9 mouse cellular contexts compared by ENCODE assay signal in genomic region chr1:39651241-39651548, GRCm38 (mm10). TPM values are rescaled to one million over a fixed set of nuclear protein-coding genes. Genes with fewer than 3 reads are reported as not detected.
DNase-seq lines count a peak whose midpoint lies in the region; ATAC-seq and TF ChIP-seq lines count a peak whose summit lies in the region.
"Had no signal": no experiment of that assay in that cellular context is flagged by ENCODE, and none has a peak within 500 bp of the region (broad histone marks: within the 10 kb centered on the region; RNA-seq: fewer than 3 reads in every experiment).

Gene Creg2, minus strand, starts transcription at chr1:39651474.

- peak within 1 kb of the TSS; percentile 100 for H3K4me2 ChIP-seq in heart, embryonic 13.5 days
- H3K4me2 ChIP-seq in hindbrain, embryonic 11.5 days (replicated peaks; ENCODE audit: low read depth, low read length) = peak within 1 kb of the TSS; percentile 98
- H3K4me2 ChIP-seq in limb, embryonic 14.5 days (replicated peaks; ENCODE audit: low read depth, low read length, severe bottlenecking) = peak within 1 kb of the TSS; percentile 99

- peaks cover 65% of the 10 kb centered on the region for H3K27me3 ChIP-seq in heart, embryonic 13.5 days (replicated peaks)
- no peaks in the 10 kb centered on the region for H3K27me3 ChIP-seq in ES-Bruce4 (ENCODE audit: control insufficient read depth, insufficient read depth, low read length, poor library complexity, severe bottlenecking)
- peaks cover 7% of the 10 kb centered on the region; the same call in 1 of the 2 replicates for H3K27me3 ChIP-seq in hindbrain, embryonic 11.5 days (ENCODE audit: control insufficient read depth, insufficient read depth, low read length)
- peaks cover 38% of the 10 kb centered on the region for H3K27me3 ChIP-seq in limb, embryonic 14.5 days (ENCODE audit: control insufficient read depth, insufficient read depth, low read length)

- peaks cover 12% of the 10 kb centered on the region for H3K4me1 ChIP-seq in heart, embryonic 13.5 days
- no peaks in the 10 kb centered on the region for H3K4me1 ChIP-seq in ES-Bruce4 (ENCODE audit: control insufficient read depth, insufficient read depth, low read length)
- no peaks in the 10 kb centered on the region; the same call in 1 of the 2 replicates for H3K4me1 ChIP-seq in hindbrain, embryonic 11.5 days (replicated peaks; ENCODE audit: control insufficient read depth, insufficient read depth, low read length)
- peaks cover 10% of the 10 kb centered on the region; the same call in 1 of the 2 replicates for H3K4me1 ChIP-seq in limb, embryonic 14.5 days (ENCODE audit: control insufficient read depth, insufficient read depth, low read length)

- no peak for TF ChIP-seq CTCF in ES-Bruce4 (IDR thresholded peaks at IDR 0.05; ENCODE audit: low read depth, low read length)

- H3K4me3 ChIP-seq in heart, embryonic 13.5 days = peak within 1 kb of the TSS; percentile 66
- H3K4me3 ChIP-seq in ES-Bruce4 (ENCODE audit: low read depth, low read length) = peak within 1 kb of the TSS; percentile 57
- H3K4me3 ChIP-seq in hindbrain, embryonic 11.5 days (ENCODE audit: low read depth, low read length) = peak within 1 kb of the TSS; percentile 55
- peak within 1 kb of the TSS; percentile 55 for H3K4me3 ChIP-seq in limb, embryonic 14.5 days (replicated peaks; ENCODE audit: low read length)

- DNase-seq in heart, adult 18-20 months = no peak
- no peak for DNase-seq in hindbrain, embryonic 11.5 days (ENCODE audit: low spot score)
- DNase-seq in limb, embryonic 14.5 days (ENCODE audit: low spot score) = no peak
- DNase-seq in telencephalon, adult 2 months (ENCODE audit: low read depth, low spot score) = peak; percentile 72
- no peak for DNase-seq in adrenal gland, postnatal 4 days (ENCODE audit: low spot score in 2 of 2)

- TF ChIP-seq EP300 in ES-Bruce4 (IDR thresholded peaks at IDR 0.05; ENCODE audit: insufficient read depth, low read depth, low read length) = no peak

- H3K9me3 ChIP-seq in heart, embryonic 13.5 days = no peaks in the 10 kb centered on the region
- H3K9me3 ChIP-seq in ES-Bruce4 (replicated peaks; ENCODE audit: control insufficient read depth, insufficient read depth, low read length, poor library complexity, severe bottlenecking) = no peaks in the 10 kb centered on the region
- no peaks in the 10 kb centered on the region for H3K9me3 ChIP-seq in hindbrain, embryonic 11.5 days (ENCODE audit: control insufficient read depth, low read length)
- H3K9me3 ChIP-seq in limb, embryonic 14.5 days (ENCODE audit: control insufficient read depth, low read length) = no peaks in the 10 kb centered on the region

- ATAC-seq in heart, embryonic 13.5 days (ENCODE audit: extremely low read depth, insufficient number of reproducible peaks, low FRiP score, low TSS enrichment) = no peak
- no peak for ATAC-seq in hindbrain, embryonic 11.5 days (ENCODE audit: low FRiP score)
- peak; percentile 8; the same call in 1 of the 2 replicates for ATAC-seq in limb, embryonic 14.5 days (ENCODE audit: low FRiP score, low read depth)
- no peak for ATAC-seq in erythroid progenitor cell, adult 5-6 weeks (replicated peaks; ENCODE audit: low FRiP score, poor library complexity, severe bottlenecking)

- H3K9ac ChIP-seq in heart, embryonic 13.5 days = peak within 1 kb of the TSS; percentile 72
- H3K9ac ChIP-seq in ES-Bruce4 (ENCODE audit: low read depth, poor library complexity, severe bottlenecking) = no peak within 1 kb of the TSS
- peak within 1 kb of the TSS; percentile 66 for H3K9ac ChIP-seq in hindbrain, embryonic 11.5 days (ENCODE audit: low read depth, low read length)
- H3K9ac ChIP-seq in limb, embryonic 14.5 days (ENCODE audit: low read depth, low read length, severe bottlenecking) = peak within 1 kb of the TSS; percentile 49

- no peaks in the 10 kb centered on the region for H3K36me3 ChIP-seq in heart, embryonic 13.5 days
- no peaks in the 10 kb centered on the region for H3K36me3 ChIP-seq in ES-Bruce4 (ENCODE audit: control insufficient read depth, insufficient read depth, low read length, poor library complexity, severe bottlenecking)
- H3K36me3 ChIP-seq in hindbrain, embryonic 11.5 days (ENCODE audit: control insufficient read depth, insufficient read depth, low read length) = no peaks in the 10 kb centered on the region
- H3K36me3 ChIP-seq in limb, embryonic 14.5 days (ENCODE audit: control insufficient read depth, insufficient read depth, low read length) = no peaks in the 10 kb centered on the region

- no peak for TF ChIP-seq POLR2A in ES-Bruce4 (IDR thresholded peaks at IDR 0.05; ENCODE audit: insufficient read depth, low read length)
- TF ChIP-seq POLR2A in limb, embryonic 14.5 days (IDR thresholded peaks at IDR 0.05; ENCODE audit: borderline replicate concordance, extremely low read depth, insufficient read depth, insufficient read length) = no peak

- no peak within 1 kb of the TSS for H3K27ac ChIP-seq in heart, embryonic 13.5 days (replicated peaks)
- no peak within 1 kb of the TSS for H3K27ac ChIP-seq in ES-Bruce4 (ENCODE audit: insufficient read depth, low read length)
- no peak within 1 kb of the TSS for H3K27ac ChIP-seq in hindbrain, embryonic 11.5 days (ENCODE audit: low read depth, low read length)
- H3K27ac ChIP-seq in limb, embryonic 14.5 days (replicated peaks; ENCODE audit: low read depth, low read length) = no peak within 1 kb of the TSS

- WGBS in heart, embryonic 13.5 days = 32% methylated on average over 9 of the region's 9 CpGs
- 38% methylated on average over 9 of the region's 9 CpGs for WGBS in hindbrain, embryonic 11.5 days
- 40% methylated on average over 9 of the region's 9 CpGs for WGBS in limb, embryonic 14.5 days

RNA-seq across cellular contexts. Expression of gene Creg2, which starts in this region (rescaled TPM):
- polyA plus RNA-seq in heart, embryonic 13.5 days (2015; fragmentation: Nextera tagmentation; extraction: Ambion mirVana) = not detected in 2 replicates
- total RNA-seq in heart, adult 18-20 months (2021) = under 1 TPM in 1 of 2 experiments, not detected in 1; 0.05 TPM
- polyA plus RNA-seq in ES-Bruce4 (2011; ENCODE audit: insufficient read depth, insufficient read length, low read depth, missing spikeins) = not detected in 2 replicates
- 0.80 and 0.96 TPM in 2 replicates for polyA plus RNA-seq in hindbrain, embryonic 11.5 days (2014; fragmentation: Nextera tagmentation; extraction: Ambion mirVana)
- 0.12 and 0.14 TPM in 2 replicates for polyA plus RNA-seq in limb, embryonic 14.5 days (2012; rRNA removed)
- 0.08 and 0.15 TPM in 2 replicates for polyA plus RNA-seq in limb, embryonic 14.5 days (2014; fragmentation: Nextera tagmentation; extraction: Ambion mirVana)
- not detected in 2 replicates for total RNA-seq in erythroid progenitor cell, adult 5-6 weeks (2015; ENCODE audit: low replicate concordance)
- total RNA-seq in erythroid progenitor cell, adult 5-6 weeks (2017; ENCODE audit: low replicate concordance) = not detected in 2 replicates
- total RNA-seq in adrenal gland, postnatal 4 days (2021) = under 1 TPM; 0.56 to 0.98 TPM
- total RNA-seq: MEL had no signal

Comparison
In these comparisons a context has a peak if more than half of its experiments do, and no peak if none do; other contexts are left out.
1. Peak in ATAC-seq, H3K4me3 ChIP-seq, H3K9ac ChIP-seq and H3K4me2 ChIP-seq in limb, embryonic 14.5 days; RNA of the gene not detected or under 1 TPM.